Mouse (Mus musculus) hindbrain, embryonic 12.5 days (tissue): ENCODE measurements around the gene Plpp1. TPM values are rescaled to one million over a fixed set of nuclear protein-coding genes. Genes with fewer than 3 reads are reported as not detected.

ENCODE experiments used
- ATAC-seq: fragments of 200-750 bp; cut with Nextera tagmentation; 2 replicates; pipeline ENCODE4 v1.8.0; 2017; ENCODE audit warnings: moderate TSS enrichment; ENCODE audit not compliant: low FRiP score
- H3K27ac ChIP-seq: fragments of 300-500 bp; sonication (generic); 2 replicates; pipeline ENCODE4 v1.5.1; 2016; ENCODE audit warnings: mild to moderate bottlenecking
- H3K27me3 ChIP-seq: fragments of 300-500 bp; sonication (generic); 2 replicates; pipeline ENCODE4 v1.6.1; 2016; ENCODE audit warnings: mild to moderate bottlenecking
- H3K36me3 ChIP-seq: fragments of 300-500 bp; sonication (generic); 2 replicates; pipeline ENCODE4 v1.6.1; 2016; ENCODE audit warnings: mild to moderate bottlenecking
- H3K4me1 ChIP-seq: fragments of 300-500 bp; sonication (generic); 2 replicates; pipeline ENCODE4 v1.6.1; 2016
- H3K4me2 ChIP-seq: fragments of 300-500 bp; sonication (generic); replicated peaks from 2 replicates; pipeline ENCODE4 v1.6.1; 2016; ENCODE audit warnings: mild to moderate bottlenecking
- H3K4me3 ChIP-seq: fragments of 300-500 bp; sonication (generic); 2 replicates; pipeline ENCODE4 v1.5.1; 2016; ENCODE audit warnings: mild to moderate bottlenecking
- H3K9ac ChIP-seq: fragments of 300-500 bp; sonication (generic); 2 replicates; pipeline ENCODE4 v1.6.1; 2016; ENCODE audit warnings: mild to moderate bottlenecking, moderate library complexity
- H3K9me3 ChIP-seq: fragments of 300-500 bp; sonication (generic); replicated peaks from 2 replicates; pipeline ENCODE4 v1.6.1; 2016; ENCODE audit warnings: mild to moderate bottlenecking
- WGBS: fragments of 180-500 bp; shearing (Covaris S2); methylation state at CpG from one replicate; pipeline ENCODE4 v1.1.7; 2016; 5-methylcytosine and 5-hydroxymethylcytosine counted together
- polyA plus RNA-seq: library from polyadenylated mRNA; unstranded; fragments of >200 nt; fragmentation: Nextera tagmentation; extraction: Ambion mirVana; gene quantifications from 2 replicates; pipeline ENCODE4 v1.2.1, GENCODE M21; 2016

Plpp1 gene
- polyA plus RNA-seq, 1 experiment from 2014 or later: 31.5 TPM

DNA sequence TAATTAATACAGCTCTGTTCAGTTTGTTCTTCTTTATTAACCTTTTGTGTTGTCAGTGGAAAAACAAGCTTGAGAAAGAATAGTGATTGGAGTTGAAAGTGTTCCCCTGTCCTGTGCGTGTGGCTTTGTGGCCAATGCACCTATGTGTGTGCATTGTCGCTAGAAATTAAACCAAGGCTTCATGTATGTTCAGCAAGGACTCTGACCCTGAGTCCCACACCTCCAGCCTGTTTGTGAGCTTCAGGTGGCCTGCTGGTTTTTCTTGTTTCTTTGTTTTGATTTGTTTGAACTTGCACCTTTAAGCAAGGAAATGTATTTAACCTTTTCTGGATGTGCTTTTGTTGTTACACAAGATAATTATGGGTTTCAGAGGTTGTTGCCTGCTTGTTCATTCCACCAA is 29.0 kb downstream of the Plpp1 start:
- no peak overlapping the region for H3K4me2 ChIP-seq
- no peak for ATAC-seq
- peaks cover 9% of the 10 kb centered on the region for H3K4me1 ChIP-seq
- 97% methylated on average over 2 of the region's 2 CpGs for WGBS
- no peaks in the 10 kb centered on the region for H3K36me3 ChIP-seq
- H3K4me3 ChIP-seq: no peak overlapping the region
- H3K9ac ChIP-seq: no peak overlapping the region
- no peaks in the 10 kb centered on the region for H3K27me3 ChIP-seq
- H3K27ac ChIP-seq: no peak overlapping the region
- H3K9me3 ChIP-seq: no peaks in the 10 kb centered on the region

DNA sequence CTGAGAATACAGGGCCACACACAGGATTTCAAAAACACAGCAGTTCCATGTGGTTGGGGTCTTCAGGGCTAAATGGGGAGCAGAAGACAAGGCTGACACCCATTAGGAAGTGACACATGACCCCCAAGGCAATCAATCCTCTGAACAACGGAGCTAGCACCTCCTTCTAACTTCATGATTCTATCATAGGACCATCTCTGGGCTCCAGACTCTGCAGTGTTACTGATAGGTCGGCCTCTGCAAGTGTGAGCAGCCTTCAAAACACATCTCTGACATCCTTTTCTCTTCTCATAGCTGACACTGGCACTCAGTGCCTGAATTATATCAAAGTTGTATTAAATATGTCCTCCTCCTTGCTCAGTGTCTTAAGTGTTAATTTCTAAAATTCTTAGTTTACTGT is 32.0 kb downstream of the Plpp1 start:
- Histone ChIP-seq H3K27ac (no peak overlapping the region), H3K27me3 (no peaks in the 10 kb centered on the region), H3K9ac (no peak overlapping the region), H3K4me1 (peaks cover 13% of the 10 kb centered on the region), H3K9me3 (no peaks in the 10 kb centered on the region), H3K4me2 (no peak overlapping the region), H3K36me3 (no peaks in the 10 kb centered on the region), H3K4me3 (no peak overlapping the region)
- WGBS: 43% methylated on average over 2 of the region's 2 CpGs
- ATAC-seq: no peak

DNA sequence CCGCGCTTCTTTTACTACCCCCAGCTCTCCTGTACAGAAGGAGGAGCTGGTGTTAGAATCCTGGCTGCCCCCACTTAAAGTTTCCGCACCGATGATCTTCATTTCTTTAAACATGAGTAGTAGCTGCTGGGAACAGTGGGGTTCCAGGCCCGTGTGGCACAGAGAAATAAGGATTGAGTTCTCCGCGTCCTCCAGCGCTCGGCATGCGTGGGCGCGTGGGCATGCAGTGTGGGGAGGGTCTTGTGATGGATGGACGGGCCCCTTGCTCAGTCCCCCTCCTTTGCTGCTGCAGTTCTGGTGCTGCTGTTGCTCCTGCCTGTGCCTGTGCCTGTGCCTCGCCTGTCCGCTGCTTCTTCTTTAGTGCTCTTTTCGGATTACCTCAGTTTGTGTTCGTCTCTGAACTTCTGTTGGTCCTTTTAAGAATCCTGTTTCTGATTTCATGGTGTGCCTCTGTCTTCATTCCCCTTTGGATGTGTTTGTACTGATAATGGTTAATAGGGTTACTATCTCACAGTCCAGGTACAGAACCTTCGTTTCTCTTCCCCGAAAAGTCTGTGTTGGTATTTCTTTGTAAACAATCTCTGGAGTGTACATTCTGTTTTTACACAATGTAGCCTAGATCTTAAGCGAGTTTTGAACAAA is 32.8 kb downstream of the Plpp1 start:
- Histone ChIP-seq H3K4me1 (peaks cover 13% of the 10 kb centered on the region), H3K4me2 (no peak overlapping the region)
- ATAC-seq: no peak

DNA sequence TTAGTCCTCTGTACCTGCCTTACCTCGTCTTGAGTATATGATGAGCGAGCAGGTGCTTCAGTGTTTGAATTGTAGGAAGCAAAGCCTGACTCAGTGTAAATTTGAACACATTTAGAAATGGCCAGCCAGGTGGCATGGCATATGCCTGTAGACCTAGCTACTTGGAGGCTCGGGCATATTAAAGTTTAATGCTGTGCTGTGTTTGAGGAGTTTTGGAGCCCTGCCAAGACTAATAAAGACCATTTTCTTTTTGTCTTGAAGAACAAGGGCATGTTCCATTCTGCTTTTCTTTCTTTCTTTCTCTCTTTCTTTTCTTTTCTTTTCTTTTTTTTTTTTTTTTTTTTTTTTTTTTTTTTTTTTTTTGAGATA is 33.3 kb downstream of the Plpp1 start:
- Histone ChIP-seq H3K9ac (no peak overlapping the region), H3K27ac (no peak overlapping the region)

More for the DNA sequence above, 32.8 kb downstream of the Plpp1 start:
- Histone ChIP-seq H3K9ac (no peak overlapping the region), H3K4me3 (no peak overlapping the region), H3K36me3 (no peaks in the 10 kb centered on the region), H3K27me3 (no peaks in the 10 kb centered on the region), H3K9me3 (no peaks in the 10 kb centered on the region), H3K27ac (no peak overlapping the region)
- 44% methylated on average over 20 of the region's 20 CpGs for WGBS

DNA sequence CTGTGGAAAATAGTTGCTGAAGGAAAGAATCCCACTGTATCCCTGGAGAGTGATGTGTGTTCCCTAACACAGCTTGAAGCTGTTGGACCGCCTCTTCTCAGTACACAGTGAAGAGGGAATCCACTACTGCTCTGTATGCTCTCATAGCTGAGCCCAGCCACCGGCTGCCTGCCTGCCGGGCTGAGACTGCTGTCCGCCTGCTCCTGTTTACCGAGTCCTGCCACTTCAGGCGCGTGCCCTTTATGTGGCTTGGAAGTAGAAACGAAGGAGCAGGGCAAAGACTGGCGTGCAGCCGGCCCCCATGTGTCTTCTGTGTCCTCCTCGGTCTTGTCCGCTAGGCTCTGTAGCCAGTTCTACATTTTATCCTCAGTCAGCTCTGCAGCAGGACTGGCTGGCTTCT is 34.5 kb downstream of the Plpp1 start:
- Histone ChIP-seq H3K9me3 (no peaks in the 10 kb centered on the region), H3K36me3 (no peaks in the 10 kb centered on the region), H3K27me3 (no peaks in the 10 kb centered on the region), H3K4me2 (no peak overlapping the region), H3K9ac (no peak overlapping the region), H3K4me3 (no peak overlapping the region), H3K27ac (no peak overlapping the region), H3K4me1 (peaks cover 13% of the 10 kb centered on the region)
- ATAC-seq: no peak
- WGBS: 36% methylated on average over 12 of the region's 12 CpGs

More for the DNA sequence above, 33.3 kb downstream of the Plpp1 start:
- 76% methylated on average over 3 of the region's 3 CpGs for WGBS
- Histone ChIP-seq H3K4me2 (no peak overlapping the region), H3K4me3 (no peak overlapping the region), H3K4me1 (peaks cover 13% of the 10 kb centered on the region), H3K36me3 (no peaks in the 10 kb centered on the region), H3K9me3 (no peaks in the 10 kb centered on the region), H3K27me3 (no peaks in the 10 kb centered on the region)
- no peak for ATAC-seq

DNA sequence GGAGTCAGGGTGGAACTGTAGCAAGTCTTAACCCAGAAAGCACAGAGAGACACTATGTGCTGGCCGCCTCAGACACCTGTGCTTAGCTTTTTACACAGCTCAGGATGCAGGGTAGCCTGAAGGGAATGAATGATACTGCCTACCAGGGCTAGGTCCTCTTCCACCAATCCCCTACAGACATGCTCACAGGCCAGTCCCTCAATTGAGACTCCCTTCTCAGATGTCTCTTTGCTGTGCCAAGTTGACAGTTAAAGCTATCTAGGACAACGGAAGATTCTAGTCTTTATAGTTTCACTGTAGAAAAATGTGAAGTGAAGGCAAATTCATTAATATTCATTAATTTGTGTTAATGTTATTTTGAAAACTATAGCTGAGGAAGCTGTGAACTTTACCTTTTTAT is 36.4 kb downstream of the Plpp1 start:
- Histone ChIP-seq H3K4me2 (no peak overlapping the region), H3K27me3 (no peaks in the 10 kb centered on the region), H3K9ac (no peak overlapping the region), H3K9me3 (no peaks in the 10 kb centered on the region), H3K4me3 (no peak overlapping the region), H3K27ac (no peak overlapping the region), H3K36me3 (no peaks in the 10 kb centered on the region), H3K4me1 (peaks cover 13% of the 10 kb centered on the region)
- WGBS: 79% methylated on average over 2 of the region's 2 CpGs
- ATAC-seq: no peak

DNA sequence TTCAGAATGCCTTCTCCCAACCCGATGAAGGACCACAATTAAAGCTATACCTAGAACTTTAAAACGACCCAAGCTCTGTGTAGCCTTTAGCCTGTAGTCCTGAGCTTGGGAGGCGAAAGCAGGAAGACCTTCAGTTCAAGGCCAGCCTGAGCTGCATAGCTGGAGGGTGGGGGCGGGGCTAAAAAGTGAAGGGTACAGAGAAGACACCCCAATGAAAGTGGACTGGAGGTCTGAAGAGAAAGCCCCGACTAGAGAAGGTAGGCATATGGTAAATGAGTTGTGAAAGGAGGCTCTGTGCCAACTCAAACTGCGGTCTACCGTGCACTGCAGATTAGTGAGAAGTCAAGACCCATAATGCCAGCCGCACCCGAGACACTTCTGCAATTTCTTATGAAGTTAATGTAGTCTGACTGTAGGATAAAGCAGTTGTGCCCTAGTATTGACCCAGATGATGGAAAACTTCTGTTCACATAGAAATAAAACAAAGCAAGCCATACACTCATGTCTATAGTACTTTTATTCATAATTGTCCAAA is 37.1 kb downstream of the Plpp1 start:
- no peak overlapping the region for H3K9ac ChIP-seq
- H3K36me3 ChIP-seq: no peaks in the 10 kb centered on the region
- no peak overlapping the region for H3K4me2 ChIP-seq
- no peak overlapping the region for H3K4me3 ChIP-seq
- WGBS: 83% methylated on average over 9 of the region's 9 CpGs
- no peak for ATAC-seq
- peaks cover 10% of the 10 kb centered on the region for H3K4me1 ChIP-seq
- H3K27me3 ChIP-seq: no peaks in the 10 kb centered on the region
- no peak overlapping the region for H3K27ac ChIP-seq
- no peaks in the 10 kb centered on the region for H3K9me3 ChIP-seq

DNA sequence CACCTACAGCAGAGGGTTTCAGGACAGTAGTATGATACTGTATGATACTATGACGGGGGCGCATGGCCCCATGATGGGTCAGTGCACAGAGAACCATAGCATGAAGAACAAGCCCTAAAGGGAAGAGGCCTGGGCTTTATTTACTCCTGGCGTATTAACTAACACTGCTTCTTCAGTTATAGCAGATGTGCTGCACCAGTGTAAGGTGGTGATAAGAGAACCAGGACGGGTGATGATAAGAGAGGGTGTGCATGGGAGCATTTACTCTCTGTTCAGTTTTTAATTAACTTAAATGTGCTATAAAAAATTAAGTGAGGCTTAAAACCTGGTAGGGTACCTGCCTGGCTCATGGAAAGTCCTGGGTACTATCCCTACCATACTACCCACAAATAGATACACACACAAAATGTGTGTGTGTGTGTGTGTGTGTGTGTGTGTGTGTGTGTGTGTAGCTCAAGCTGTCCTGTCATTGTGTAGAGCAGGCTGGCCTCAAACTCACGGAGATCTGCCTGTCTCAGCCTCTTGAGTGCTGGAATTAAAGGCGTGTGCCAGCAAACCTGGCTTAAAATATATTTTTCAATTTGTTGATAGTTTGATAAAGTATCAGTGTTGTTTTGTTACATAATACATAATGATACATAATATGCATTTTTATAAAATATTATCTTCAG is 38.1 kb downstream of the Plpp1 start:
- no peak overlapping the region for H3K4me2 ChIP-seq
- no peak for ATAC-seq
- no peaks in the 10 kb centered on the region for H3K36me3 ChIP-seq
- H3K4me3 ChIP-seq: no peak overlapping the region
- no peaks in the 10 kb centered on the region for H3K9me3 ChIP-seq
- H3K27ac ChIP-seq: no peak overlapping the region
- 90% methylated on average over 6 of the region's 6 CpGs for WGBS
- peaks cover 4% of the 10 kb centered on the region; the same call in 1 of the 2 replicates for H3K4me1 ChIP-seq
- no peaks in the 10 kb centered on the region for H3K27me3 ChIP-seq
- no peak overlapping the region for H3K9ac ChIP-seq

DNA sequence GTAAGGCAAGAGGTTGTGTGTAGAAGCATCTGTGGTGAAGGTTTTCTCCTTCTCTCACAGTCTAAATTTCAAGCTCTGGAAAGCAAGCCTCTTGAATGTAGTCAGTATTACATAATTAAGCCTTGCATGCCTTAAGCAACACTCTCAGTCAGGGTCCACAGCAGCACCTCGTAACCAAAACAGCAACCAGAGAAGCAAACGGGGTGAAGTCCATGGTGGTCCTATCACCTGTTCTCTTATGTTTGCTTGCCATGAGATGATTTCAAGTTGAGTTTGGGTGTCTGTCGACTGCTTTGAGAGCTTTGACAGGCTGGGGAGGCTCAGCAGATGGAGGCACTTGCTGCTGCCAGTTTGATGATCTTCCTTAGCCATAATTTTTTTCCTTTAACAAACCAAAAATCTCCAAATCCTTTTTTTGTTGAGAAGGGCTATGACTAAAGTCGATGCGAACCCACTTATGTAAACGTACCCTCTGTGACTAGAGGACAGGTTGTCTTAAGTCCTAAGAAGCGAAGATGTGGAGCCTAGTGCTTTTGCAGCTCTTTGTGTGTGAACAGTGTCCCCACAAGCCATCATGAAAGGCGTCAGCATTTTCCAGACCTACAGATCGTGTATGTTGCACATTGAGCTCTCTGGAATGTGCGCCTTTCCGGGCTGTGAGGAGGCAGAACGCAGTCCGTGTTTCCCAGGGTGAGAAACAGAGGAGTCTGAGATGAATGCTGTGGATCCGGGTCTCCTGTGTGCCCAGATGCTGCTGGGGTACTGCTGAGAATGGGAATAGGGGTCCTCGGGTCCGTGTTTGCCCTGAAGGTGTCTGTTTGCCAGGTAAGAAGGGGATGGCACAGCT is 39.9 kb downstream of the Plpp1 start:
- Histone ChIP-seq H3K27me3 (no peaks in the 10 kb centered on the region), H3K4me1 (no peaks in the 10 kb centered on the region), H3K4me2 (no peak overlapping the region), H3K27ac (no peak overlapping the region), H3K36me3 (peaks cover 8% of the 10 kb centered on the region), H3K9me3 (no peaks in the 10 kb centered on the region), H3K4me3 (no peak overlapping the region), H3K9ac (no peak overlapping the region)
- WGBS: 92% methylated on average over 16 of the region's 16 CpGs
- ATAC-seq: no peak

DNA sequence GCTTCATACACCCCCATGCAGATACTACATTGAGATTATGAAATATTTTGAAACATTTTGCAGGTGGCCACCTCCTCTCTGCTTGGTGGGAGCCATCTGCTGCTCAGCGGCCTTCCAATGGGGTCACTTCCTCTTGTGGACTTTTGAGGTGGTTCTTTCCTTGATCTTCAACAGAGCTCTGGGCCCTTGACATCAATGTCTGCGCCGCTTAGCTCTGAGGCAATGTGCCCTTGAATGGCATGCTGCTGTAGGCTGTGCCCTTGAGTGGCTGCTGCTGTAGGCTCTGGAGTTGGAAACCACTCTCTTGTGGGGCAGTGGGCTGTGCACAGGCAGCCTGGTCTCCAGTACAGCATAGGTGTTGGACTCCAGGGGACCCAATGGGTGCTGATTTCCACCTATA is 45.3 kb downstream of the Plpp1 start:
- Histone ChIP-seq H3K4me1 (no peaks in the 10 kb centered on the region), H3K27me3 (no peaks in the 10 kb centered on the region), H3K4me3 (no peak overlapping the region), H3K27ac (no peak overlapping the region), H3K36me3 (peaks cover 12% of the 10 kb centered on the region), H3K9me3 (no peaks in the 10 kb centered on the region), H3K4me2 (no peak overlapping the region), H3K9ac (no peak overlapping the region)
- no peak for ATAC-seq
- WGBS: 95% methylated on average over 3 of the region's 3 CpGs

DNA sequence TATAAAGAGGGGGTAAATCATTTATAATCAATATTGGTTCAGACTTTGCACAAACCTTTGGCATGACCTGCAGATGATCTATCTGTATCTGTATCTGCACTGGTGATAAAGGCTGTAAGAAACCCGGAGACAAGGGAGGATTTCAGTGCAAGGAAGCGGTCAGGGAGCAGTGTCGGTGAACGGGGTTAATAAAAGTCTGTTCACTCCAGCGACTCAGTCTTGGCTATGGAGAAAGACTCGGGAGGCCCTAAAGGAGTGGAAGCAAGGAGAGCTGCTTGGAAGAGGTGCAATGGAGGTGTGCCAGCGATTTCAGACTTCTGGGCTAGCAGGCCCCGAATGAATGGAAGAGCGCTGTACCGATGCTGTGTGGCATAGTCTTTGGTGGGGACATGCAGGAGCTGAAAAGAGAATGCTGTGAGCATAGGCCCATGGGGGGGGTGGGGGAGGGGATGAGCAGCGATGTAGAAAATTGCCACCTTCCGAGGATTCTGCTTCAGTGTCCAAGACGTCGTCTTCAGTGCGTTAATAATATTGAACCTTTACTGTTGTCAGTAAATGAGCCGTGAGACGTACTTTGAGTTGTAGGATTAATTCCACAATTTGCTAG is 53.2 kb downstream of the Plpp1 start:
- Histone ChIP-seq H3K9ac (no peak overlapping the region), H3K36me3 (0 out of 2 replicates have a peak, but pooled peaks cover 3% of the 10 kb centered on the region), H3K9me3 (no peaks in the 10 kb centered on the region), H3K27me3 (no peaks in the 10 kb centered on the region), H3K27ac (no peak overlapping the region), H3K4me2 (0 out of 2 replicates have a peak overlapping the region, but pooled peaks have one; percentile 3), H3K4me3 (no peak overlapping the region), H3K4me1 (peaks cover 3% of the 10 kb centered on the region; the same call in 1 of the 2 replicates)
- WGBS: 45% methylated on average over 17 of the region's 17 CpGs
- ATAC-seq: 0 out of 2 replicates have a peak, but pooled peaks have one; percentile 63

DNA sequence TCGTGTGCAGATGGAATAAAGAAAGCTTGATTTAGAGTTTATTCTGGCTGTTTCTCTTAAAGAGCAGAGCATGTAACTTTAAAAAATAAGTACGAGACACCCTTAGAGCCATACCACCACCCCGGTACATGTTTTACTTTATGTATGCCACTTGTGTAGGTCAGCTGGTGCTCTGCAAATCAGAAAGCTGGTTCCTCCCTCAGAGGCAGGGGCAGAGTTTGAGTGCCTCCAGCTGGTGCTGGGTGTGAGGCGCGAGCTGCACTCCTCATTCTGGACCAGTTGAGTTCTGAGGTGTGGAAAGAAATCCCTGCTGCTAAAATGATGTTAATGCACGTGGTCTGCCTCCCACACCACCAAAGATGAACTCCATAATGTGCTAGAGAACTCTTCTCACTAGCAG is 53.8 kb downstream of the Plpp1 start:
- no peaks in the 10 kb centered on the region for H3K27me3 ChIP-seq
- H3K36me3 ChIP-seq: peaks cover 4% of the 10 kb centered on the region; the same call in 1 of the 2 replicates
- H3K4me3 ChIP-seq: no peak overlapping the region
- 60% methylated on average over 6 of the region's 6 CpGs for WGBS
- H3K9me3 ChIP-seq: no peaks in the 10 kb centered on the region
- no peak overlapping the region for H3K27ac ChIP-seq
- H3K4me1 ChIP-seq: peaks cover 3% of the 10 kb centered on the region; the same call in 1 of the 2 replicates
- no peak overlapping the region for H3K4me2 ChIP-seq
- no peak for ATAC-seq
- H3K9ac ChIP-seq: no peak overlapping the region
